Mouse (Mus musculus) gastrocnemius, adult 8-10 months (tissue): ENCODE data around the gene Uncx. TPM values are rescaled to one million over a fixed set of nuclear protein-coding genes. Genes with fewer than 3 reads are reported as not detected.
"Not testable (repeated sequence)": the region's sequence is repeated elsewhere in the genome, so short reads cannot be mapped to it uniquely, and the experiment has no call there.

Experiments
- DNase-seq, 2 experiments: peaks; one replicate each; pipeline ENCODE4 v3.0.0; 2022; ENCODE audit warnings: low spot score in 2 of 2
- total RNA-seq, 4 experiments: library from RNA; stranded (reverse); gene quantifications; 2 replicates each; pipeline ENCODE4 v1.2.4; 2022

Gene Uncx
- total RNA-seq, 4 experiments from 2014 or later, result not detected

- DNase-seq, result no peak
Observed at GRCm38 (mm10) chr5:139561363-139562001, 18.2 kb downstream of the Uncx start.

DNA sequence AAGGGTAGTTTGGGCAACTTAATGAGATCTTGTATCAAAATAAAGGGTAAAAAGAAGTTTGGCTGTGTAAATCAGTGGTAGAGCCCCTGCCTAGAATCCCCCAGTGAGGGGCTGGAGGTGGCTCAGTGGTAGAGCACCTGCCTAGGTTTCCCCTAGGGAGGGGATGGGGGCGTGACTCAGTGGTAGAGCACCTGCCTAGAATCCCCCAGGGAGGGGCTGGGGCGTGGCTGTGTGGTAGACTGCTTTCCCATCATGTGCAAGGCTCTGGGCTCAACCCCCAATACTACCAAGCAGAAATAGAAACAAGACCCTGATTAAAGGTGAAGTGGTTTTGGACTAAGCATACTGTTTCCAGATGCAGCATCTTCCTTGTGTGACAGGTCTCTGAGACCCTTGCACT, 21.4 kb downstream of the Uncx start:
- no peak for DNase-seq

DNA sequence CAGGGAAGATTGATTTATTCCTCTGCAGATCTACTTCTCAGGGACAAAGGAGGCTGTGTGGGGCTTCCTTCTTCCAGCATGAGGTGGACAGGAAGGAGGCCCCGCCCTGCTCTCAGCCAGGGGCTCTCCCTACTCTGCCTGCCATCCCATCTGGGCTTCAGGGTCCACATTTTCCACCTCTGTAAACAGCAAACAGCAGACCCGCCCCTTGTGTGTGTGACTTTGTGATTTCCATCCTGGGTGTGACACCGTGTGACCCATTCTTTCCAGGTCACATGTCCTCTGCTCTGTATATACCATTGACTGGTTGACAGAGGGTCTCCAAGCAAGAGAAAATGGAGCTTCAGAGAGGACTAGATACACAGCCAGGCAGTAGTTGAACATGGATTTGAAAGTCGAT, 22.2 kb downstream of the Uncx start:
- DNase-seq, result no peak

DNA sequence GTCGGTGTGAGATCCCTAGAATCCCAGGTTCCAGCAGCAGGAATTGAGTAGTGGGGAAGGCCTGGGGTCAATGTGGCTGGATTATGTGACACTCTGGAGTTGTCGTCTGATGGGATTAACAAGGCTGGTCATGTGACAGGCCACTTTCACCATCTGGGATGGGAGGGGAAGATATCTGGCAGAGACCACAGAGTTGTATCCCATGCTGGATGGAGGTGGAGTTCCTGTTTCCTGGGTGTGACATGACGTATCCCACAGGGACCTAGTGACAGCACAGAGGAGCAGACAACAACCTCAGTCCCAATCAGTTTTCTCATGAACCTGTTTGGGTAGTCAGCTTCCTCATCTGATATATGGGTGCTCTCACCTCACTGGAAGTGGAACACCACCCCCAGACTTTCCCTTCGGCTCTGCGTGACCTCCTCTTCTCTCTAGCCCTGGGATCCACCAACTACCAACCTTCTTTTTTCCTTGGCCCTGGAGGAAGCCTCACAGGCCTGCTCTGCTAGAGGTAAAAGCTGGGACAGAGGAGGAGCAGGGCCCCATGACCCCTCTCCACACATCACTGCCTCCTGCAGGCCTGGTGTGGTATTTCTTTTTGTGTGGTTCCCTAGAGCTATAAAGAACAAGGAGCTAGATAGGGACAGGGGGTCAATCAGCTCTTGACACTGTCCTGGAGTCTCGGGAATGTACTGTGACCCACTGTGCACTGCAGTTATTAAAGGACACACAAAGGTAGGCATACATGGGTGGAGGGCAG, 23.5 kb downstream of the Uncx start:
- DNase-seq, result no peak

DNA sequence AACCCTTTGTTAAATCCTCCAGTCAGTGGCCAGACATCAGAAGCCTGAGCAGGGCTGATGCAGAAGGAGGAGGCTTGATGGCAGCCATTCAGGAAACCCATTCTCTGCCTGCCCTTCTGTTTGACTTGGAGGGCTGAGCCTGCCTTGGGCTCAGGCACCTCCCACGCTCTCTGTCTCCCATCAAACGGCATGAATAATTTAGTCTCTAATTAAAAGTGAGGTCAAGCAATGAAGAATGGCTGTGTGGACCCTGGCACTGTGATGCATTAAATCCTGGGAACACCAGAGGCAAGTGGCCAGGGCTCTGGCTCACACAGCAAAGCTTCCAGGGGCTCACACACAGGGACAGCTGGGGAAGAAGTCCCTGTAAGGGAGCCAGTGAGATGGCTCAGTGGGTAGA, 24.8 kb downstream of the Uncx start:
- DNase-seq, result no peak

DNA sequence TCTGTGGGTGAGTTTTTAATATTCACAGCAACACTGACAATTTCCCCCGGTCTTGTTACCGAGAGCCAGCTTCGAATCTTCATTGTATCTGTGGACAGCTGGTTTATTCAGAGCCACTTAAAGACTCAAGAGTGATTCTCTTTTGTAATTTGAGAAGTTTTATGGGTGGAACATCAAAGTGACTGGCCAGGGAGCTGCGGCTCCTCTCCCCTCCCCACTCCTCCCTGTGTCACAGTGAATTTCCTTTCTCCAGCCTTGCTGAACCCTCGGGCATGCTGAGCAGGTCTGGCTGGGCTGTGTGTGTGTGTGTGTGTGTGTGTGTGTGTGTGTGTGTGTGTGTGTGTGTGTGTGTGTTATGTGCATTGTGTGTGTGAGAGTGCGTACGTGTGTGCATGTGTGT, 29.2 kb downstream of the Uncx start:
- DNase-seq, result no peak

GRCm38 (mm10) chr5:139573606-139574311, 30.5 kb downstream of the Uncx start:
- no peak for DNase-seq

GRCm38 (mm10) chr5:139575054-139575453, 31.8 kb downstream of the Uncx start:
- DNase-seq, result no peak

DNA sequence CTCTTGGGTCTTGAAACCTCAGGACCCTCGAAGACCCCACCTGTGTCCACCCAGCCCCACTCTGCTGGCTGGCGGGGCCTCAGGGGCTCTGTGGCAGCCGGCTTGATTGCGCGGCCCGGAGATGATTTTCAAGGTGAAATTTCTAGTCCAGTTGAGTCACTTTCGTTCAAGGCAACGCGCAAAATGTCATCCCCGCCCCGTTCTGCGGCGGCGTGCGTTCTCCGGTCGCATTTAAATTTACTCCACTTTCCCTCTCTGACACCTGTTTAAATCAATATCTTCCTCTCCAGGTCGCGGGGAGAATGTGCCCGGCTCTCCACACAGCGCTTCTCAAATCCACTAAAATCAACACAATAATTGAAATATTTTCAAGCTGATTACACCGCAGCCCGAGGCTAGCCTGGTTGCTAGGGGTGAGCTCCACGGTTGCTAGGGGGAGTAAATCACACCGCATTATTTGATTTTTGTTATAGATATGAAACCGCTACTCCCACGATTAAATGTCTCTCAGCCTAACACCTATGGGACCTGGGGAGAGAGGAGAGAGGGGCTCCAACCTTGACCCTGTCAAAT, 37.0 kb downstream of the Uncx start:
- no peak for DNase-seq

GRCm38 (mm10) chr5:139581308-139581868, 38.1 kb downstream of the Uncx start:
- DNase-seq, result no peak

DNA sequence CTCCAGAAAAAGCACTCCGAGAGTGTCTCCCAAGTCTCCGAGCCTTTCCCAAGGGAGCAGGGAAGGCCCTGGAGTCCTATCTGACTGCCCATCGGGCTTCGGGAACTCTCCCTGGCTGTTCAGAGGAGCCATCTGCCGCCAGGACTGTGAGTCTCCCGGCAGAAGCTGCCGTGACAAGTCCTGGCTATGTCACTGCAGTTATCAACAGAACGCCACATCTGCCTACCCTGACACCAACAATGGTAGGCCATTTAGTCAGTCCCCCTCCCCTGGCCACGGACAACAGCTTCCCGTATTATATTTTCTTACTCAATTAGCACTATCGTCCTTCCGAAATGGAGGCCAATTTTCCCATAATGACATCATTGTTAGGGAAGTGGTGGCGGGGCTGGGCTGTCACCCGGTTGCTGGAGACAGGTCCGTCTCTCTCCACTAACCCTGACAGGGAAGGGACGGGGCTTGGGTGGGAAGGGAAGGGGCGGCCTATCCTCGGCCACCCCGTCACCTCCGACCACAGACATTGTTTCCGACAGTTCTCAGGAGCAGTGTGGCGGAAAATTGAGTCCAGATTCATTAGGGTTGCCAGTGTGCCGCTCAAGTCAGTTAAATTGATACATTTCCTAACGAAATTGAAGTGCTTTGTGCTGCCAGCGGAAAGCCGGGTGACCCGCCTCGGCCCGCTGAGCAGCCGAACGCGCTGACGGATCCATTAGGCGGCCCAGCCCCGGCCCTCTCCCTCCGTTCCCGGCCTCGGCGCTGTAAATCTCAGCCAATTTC, 41.9 kb downstream of the Uncx start:
- DNase-seq, result no peak

DNA sequence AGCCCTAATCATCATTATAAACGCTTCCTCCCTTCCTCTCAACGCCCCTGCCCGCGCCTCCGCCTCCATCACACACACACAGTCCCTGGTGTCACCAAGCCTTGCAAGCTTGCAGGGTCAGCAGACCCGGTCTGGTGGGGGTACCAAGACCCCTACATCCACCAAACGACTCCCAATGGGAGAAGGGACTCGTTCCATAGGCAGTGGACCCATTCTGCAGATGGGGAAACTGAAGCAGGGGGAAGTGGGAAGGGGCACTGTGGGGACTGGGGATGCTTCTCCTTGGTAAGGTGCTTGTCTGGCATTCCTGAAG, 42.4 kb downstream of the Uncx start:
- no peak for DNase-seq

DNA sequence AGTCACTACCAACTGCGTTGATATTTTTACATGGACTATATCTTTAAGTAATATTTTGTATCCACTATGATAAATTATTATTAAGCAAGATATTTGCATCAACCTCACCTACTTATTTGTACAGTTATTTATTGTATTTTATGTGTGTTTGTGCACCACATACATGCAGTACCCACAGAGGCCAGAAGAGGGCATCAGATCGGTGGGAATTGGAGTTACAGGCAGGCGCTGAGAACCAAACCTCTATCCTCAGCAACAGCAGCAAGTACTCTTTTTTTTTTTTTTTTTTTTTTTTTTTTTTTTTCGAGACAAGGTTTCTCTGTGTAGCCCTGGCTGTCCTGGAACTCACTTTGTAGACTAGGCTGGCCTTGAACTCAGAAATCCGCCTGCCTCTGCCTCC, 44.2 kb downstream of the Uncx start:
- not testable (repeated sequence) for DNase-seq

GRCm38 (mm10) chr5:139590682-139591360, 47.5 kb downstream of the Uncx start:
- DNase-seq, result not testable (repeated sequence)

DNA sequence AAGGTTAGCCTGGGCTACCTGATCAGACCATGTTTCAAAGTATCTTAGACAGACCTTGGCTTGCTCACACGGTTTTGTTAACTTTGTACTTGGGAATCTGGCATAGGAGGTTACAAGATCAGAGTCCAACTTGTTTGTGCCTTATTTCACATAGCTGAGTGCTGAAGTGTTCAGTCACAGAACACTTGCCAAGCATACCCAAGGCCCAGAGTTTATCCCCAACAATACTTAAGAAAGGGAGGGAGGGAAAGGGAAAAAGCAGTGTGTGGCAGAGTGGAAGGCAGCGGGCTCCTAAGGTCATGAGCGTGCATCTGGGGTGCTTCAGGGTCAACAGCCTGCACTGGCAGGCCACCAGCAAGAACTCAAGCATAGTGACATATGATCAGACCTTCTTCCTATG, 48.7 kb downstream of the Uncx start:
- DNase-seq, result no peak

DNA sequence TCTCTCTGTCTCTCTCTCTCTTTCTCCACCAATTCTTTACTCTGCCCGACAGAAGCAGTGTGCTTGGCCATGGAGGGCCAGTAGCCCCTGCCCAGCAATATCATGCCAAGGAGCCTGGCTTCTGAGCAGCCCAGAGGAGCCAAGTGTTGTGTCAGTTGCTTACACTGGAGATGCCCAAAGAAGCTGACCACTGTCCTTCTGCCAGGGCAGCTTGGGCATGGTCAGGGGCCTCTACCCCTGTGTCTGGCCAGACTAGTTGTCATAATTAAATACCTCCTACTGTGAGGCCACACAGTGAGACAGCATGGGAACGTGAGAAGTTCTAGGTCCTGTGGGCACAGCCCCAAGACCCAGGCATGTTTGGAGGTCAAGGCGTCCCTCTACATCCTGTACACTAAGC, 49.6 kb downstream of the Uncx start:
- no peak for DNase-seq

DNA sequence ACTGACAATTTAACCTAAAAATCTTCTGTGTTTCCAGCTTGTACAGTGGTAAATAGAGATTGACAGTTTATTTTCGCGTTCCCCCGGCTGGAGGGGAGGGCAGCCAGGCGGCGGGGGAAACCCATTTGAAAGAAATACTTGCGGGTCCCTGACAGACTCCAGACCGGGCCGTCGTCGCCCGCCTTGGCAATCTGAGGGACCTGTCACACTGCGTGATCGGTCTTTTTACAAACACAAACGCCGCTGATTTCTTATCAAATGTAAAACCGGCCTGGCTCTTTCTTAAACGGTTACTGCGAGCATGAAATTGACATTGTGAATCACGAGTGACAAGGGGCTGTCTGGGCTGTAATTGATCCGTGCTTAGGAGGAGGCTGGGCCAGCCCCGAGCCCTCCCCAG, 50.5 kb downstream of the Uncx start:
- no peak for DNase-seq

GRCm38 (mm10) chr5:139595001-139595400, 51.7 kb downstream of the Uncx start:
- no peak for DNase-seq
